In the genomic region with DNA sequence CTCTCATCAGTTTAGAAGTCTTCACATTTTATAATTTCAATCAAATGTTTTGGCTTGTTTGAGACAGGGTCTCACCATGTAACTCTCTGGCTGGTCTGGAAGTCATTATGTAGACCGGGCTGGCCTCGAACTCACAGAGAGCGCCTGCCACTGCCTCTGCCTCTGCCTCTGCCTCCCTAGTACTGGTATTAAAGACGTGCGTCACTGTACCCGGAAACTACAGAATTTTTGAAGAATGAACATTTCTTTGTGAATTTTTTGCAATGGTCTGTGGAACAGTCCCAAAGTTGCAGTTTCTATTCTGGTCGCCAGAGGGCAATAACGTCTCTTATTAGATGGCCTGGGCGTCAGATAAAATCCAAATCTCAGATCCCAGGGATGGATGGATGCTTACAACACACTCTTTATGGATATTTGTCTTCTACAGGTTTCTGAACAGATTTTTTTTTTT, we compare ENCODE assay signal across 8 mouse cellular contexts. TPM values are rescaled to one million over a fixed set of nuclear protein-coding genes. Genes with fewer than 3 reads are reported as not detected.
A peak's percentile ranks its signal among the peaks of the same experiment; 100 is the strongest.
DNase-seq lines count a peak whose midpoint lies in the region; ATAC-seq and TF ChIP-seq lines count a peak whose summit lies in the region.

No protein-coding gene starts in this region.

- ATAC-seq in forebrain, embryonic 12.5 days (ENCODE audit: low FRiP score) = peak; percentile 21; the same call in 1 of the 2 replicates
- no peak for ATAC-seq in megakaryocyte-erythroid progenitor cell, adult 5-6 weeks (replicated peaks; ENCODE audit: low FRiP score, low TSS enrichment, poor library complexity, severe bottlenecking)

- H3K9me3 ChIP-seq in MEL (replicated peaks; ENCODE audit: insufficient read depth, low read length) = no peaks in the 10 kb centered on the region
- no peaks in the 10 kb centered on the region for H3K9me3 ChIP-seq in forebrain, embryonic 12.5 days
- no peaks in the 10 kb centered on the region for H3K9me3 ChIP-seq in hindbrain, embryonic 10.5 days

- TF ChIP-seq RAD21 in MEL (IDR thresholded peaks at IDR 0.05; ENCODE audit: low read depth, low read length) = peak; percentile 82

- TF ChIP-seq EP300 in MEL (IDR thresholded peaks at IDR 0.05; ENCODE audit: low read depth in 1 of 2, low read length in 2 of 2) = no peak

- no peaks in the 10 kb centered on the region for H3K27me3 ChIP-seq in MEL (ENCODE audit: control insufficient read depth in 1 of 2, insufficient read depth in 2 of 2, low read length in 2 of 2)
- peaks cover 11% of the 10 kb centered on the region for H3K27me3 ChIP-seq in forebrain, embryonic 12.5 days
- peaks cover 14% of the 10 kb centered on the region for H3K27me3 ChIP-seq in hindbrain, embryonic 10.5 days (ENCODE audit: insufficient read depth, poor library complexity, severe bottlenecking)

- peak overlapping the region; percentile 63 for H3K27ac ChIP-seq in MEL (ENCODE audit: control insufficient read depth, low read depth, low read length)
- peak overlapping the region; percentile 85 for H3K27ac ChIP-seq in brown adipose tissue, adult 24 weeks (replicated peaks; ENCODE audit: low read depth, low read length)
- peak overlapping the region; percentile 94 for H3K27ac ChIP-seq in forebrain, embryonic 12.5 days
- peak overlapping the region; percentile 95 for H3K27ac ChIP-seq in hindbrain, embryonic 10.5 days

- TF ChIP-seq CTCF in MEL (IDR thresholded peaks at IDR 0.05 in 2 of 3, conservative IDR thresholded peaks at IDR 0.05 in 1 of 3; ENCODE audit: control insufficient read depth in 1 of 3, insufficient read depth in 1 of 3, low read depth in 2 of 3, low read length in 3 of 3, poor library complexity in 1 of 3, severe bottlenecking in 1 of 3) = peak; percentile 29 to 83 (median 77); a peak in 5 of 6 replicates

- peaks cover 0 to 7% of the 10 kb centered on the region in 2 experiments; a peak in 2 of 4 replicates for H3K36me3 ChIP-seq in MEL (ENCODE audit: control insufficient read depth in 1 of 2, insufficient read depth in 2 of 2, low read length in 2 of 2)
- peaks cover 23% of the 10 kb centered on the region for H3K36me3 ChIP-seq in forebrain, embryonic 12.5 days (replicated peaks)
- H3K36me3 ChIP-seq in hindbrain, embryonic 10.5 days = peaks cover 33% of the 10 kb centered on the region

- H3K4me2 ChIP-seq in forebrain, embryonic 12.5 days = peak overlapping the region; percentile 80

- WGBS in forebrain, embryonic 12.5 days = under 1% methylated on average over 9 of the region's 9 CpGs
- WGBS in hindbrain, embryonic 10.5 days = under 1% methylated on average over 9 of the region's 9 CpGs

- H3K4me1 ChIP-seq in MEL (ENCODE audit: control insufficient read depth in 1 of 2, insufficient read depth in 2 of 2, low read length in 2 of 2) = peaks cover 0 to 14% of the 10 kb centered on the region in 2 experiments; a peak in 2 of 4 replicates
- peaks cover 6% of the 10 kb centered on the region; the same call in 1 of the 2 replicates for H3K4me1 ChIP-seq in brown adipose tissue, adult 24 weeks (ENCODE audit: control insufficient read depth, insufficient read depth, insufficient read length, low read length)
- peaks cover 62% of the 10 kb centered on the region for H3K4me1 ChIP-seq in forebrain, embryonic 12.5 days
- peaks cover 77% of the 10 kb centered on the region for H3K4me1 ChIP-seq in hindbrain, embryonic 10.5 days (replicated peaks)

- peaks cover 2% of the 10 kb centered on the region; the same call in 1 of the 2 replicates for H3K79me2 ChIP-seq in MEL (ENCODE audit: control insufficient read depth, insufficient read depth, low read length, poor library complexity)

- peak overlapping the region; percentile 22 to 61 for H3K4me3 ChIP-seq in MEL (ENCODE audit: control insufficient read depth in 1 of 2, insufficient read depth in 1 of 2, low read depth in 2 of 2, low read length in 2 of 2)
- peak overlapping the region; percentile 55 for H3K4me3 ChIP-seq in brown adipose tissue, adult 24 weeks (ENCODE audit: insufficient read depth, low read depth, low read length)
- H3K4me3 ChIP-seq in forebrain, embryonic 12.5 days (replicated peaks) = peak overlapping the region; percentile 81
- peak overlapping the region; percentile 74 for H3K4me3 ChIP-seq in hindbrain, embryonic 10.5 days

- H3K9ac ChIP-seq in MEL (ENCODE audit: control insufficient read depth, low read depth, low read length, poor library complexity, severe bottlenecking) = peak overlapping the region; percentile 63
- peak overlapping the region; percentile 36; the same call in 1 of the 2 replicates for H3K9ac ChIP-seq in forebrain, embryonic 12.5 days

- no peak for TF ChIP-seq POLR2A in MEL (IDR thresholded peaks at IDR 0.05; ENCODE audit: control insufficient read depth in 1 of 2, insufficient read depth in 1 of 2, low read depth in 1 of 2, low read length in 2 of 2, poor library complexity in 1 of 2)

- DNase-seq in MEL (ENCODE audit: low read depth, low spot score) = peak; percentile 89
- peak; percentile 77 for DNase-seq in hindbrain, embryonic 10.5 days (ENCODE audit: low spot score)
- peak; percentile 80 to 82 for DNase-seq in layer of hippocampus, postnatal 10 days (ENCODE audit: low spot score in 2 of 2)
- DNase-seq in lung, postnatal 10 days = peak; percentile 93
- peak; percentile 83 to 85 for DNase-seq in right cerebral cortex, adult 2 months (ENCODE audit: low spot score in 2 of 2)

TF ChIP-seq in MEL, 35 proteins besides CTCF, POLR2A, EP300 and RAD21 (continues in another document):
- peak; percentile 89 for TF ChIP-seq SMC3 (IDR thresholded peaks at IDR 0.05; ENCODE audit: low read depth, low read length)

RNA-seq across cellular contexts. Expression of a gene that starts 0.8 kb away (rescaled TPM):
- 1.1 and 1.8 TPM in 2 replicates for total RNA-seq in MEL (2012; rRNA removed)
- 1 to 10 TPM in 1 of 2 experiments, not detected in 1; 9.2 TPM for polyA plus RNA-seq in MEL (2012; ENCODE audit: insufficient read depth in 1 of 2, insufficient read length in 2 of 2, low read depth in 1 of 2, low replicate concordance in 2 of 2, missing spikeins in 1 of 2)
- polyA plus RNA-seq in brown adipose tissue, adult 24 weeks (2012; ENCODE audit: insufficient read depth, insufficient read length, missing spikeins) = 3.1 and 3.5 TPM in 2 replicates
- 67.0 and 69.7 TPM in 2 replicates for polyA plus RNA-seq in forebrain, embryonic 12.5 days (2016; fragmentation: Nextera tagmentation; extraction: Ambion mirVana)
- polyA plus RNA-seq in hindbrain, embryonic 10.5 days (2016; fragmentation: Nextera tagmentation; extraction: Ambion mirVana) = 82.4 and 93.0 TPM in 2 replicates
- 10 to 100 TPM; 13.5 to 13.6 TPM for total RNA-seq in layer of hippocampus, postnatal 10 days (2021)
- total RNA-seq in megakaryocyte-erythroid progenitor cell, adult 5-6 weeks (2014; fragmentation: Nextera tagmentation) = 4.1 and 7.7 TPM in 2 replicates
- total RNA-seq in megakaryocyte-erythroid progenitor cell, adult 5-6 weeks (2017) = 0.19 and 2.3 TPM in 2 replicates

RNA-seq across cellular contexts. Expression of a gene that starts 6.9 kb away (rescaled TPM):
- total RNA-seq in MEL (2012; rRNA removed) = 0.50 and 0.65 TPM in 2 replicates
- polyA plus RNA-seq in MEL (2012; ENCODE audit: insufficient read depth in 1 of 2, insufficient read length in 2 of 2, low read depth in 1 of 2, low replicate concordance in 2 of 2, missing spikeins in 1 of 2) = 1 to 10 TPM in 1 of 2 experiments, not detected in 1; 2.8 TPM
- polyA plus RNA-seq in brown adipose tissue, adult 24 weeks (2012; ENCODE audit: insufficient read depth, insufficient read length, missing spikeins) = 25.1 and 70.2 TPM in 2 replicates
- 5.1 and 5.5 TPM in 2 replicates for polyA plus RNA-seq in forebrain, embryonic 12.5 days (2016; fragmentation: Nextera tagmentation; extraction: Ambion mirVana)
- polyA plus RNA-seq in hindbrain, embryonic 10.5 days (2016; fragmentation: Nextera tagmentation; extraction: Ambion mirVana) = 5.3 and 5.8 TPM in 2 replicates
- 1 to 10 TPM; 3.4 to 3.9 TPM for total RNA-seq in layer of hippocampus, postnatal 10 days (2021)
- total RNA-seq in megakaryocyte-erythroid progenitor cell, adult 5-6 weeks (2014; fragmentation: Nextera tagmentation) = 13.4 and 15.3 TPM in 2 replicates
- 26.9 and 33.7 TPM in 2 replicates for total RNA-seq in megakaryocyte-erythroid progenitor cell, adult 5-6 weeks (2017)

RNA-seq across cellular contexts. Expression of a gene that starts 19.4 kb away (rescaled TPM):
- total RNA-seq in MEL (2012; rRNA removed) = 23.7 and 31.1 TPM in 2 replicates
- 10 to 100 TPM in 1 of 2 experiments, not detected in 1; 39.6 TPM for polyA plus RNA-seq in MEL (2012; ENCODE audit: insufficient read depth in 1 of 2, insufficient read length in 2 of 2, low read depth in 1 of 2, low replicate concordance in 2 of 2, missing spikeins in 1 of 2)
- 18.4 and 20.2 TPM in 2 replicates for polyA plus RNA-seq in brown adipose tissue, adult 24 weeks (2012; ENCODE audit: insufficient read depth, insufficient read length, missing spikeins)
- polyA plus RNA-seq in forebrain, embryonic 12.5 days (2016; fragmentation: Nextera tagmentation; extraction: Ambion mirVana) = 43.1 and 43.6 TPM in 2 replicates
- polyA plus RNA-seq in hindbrain, embryonic 10.5 days (2016; fragmentation: Nextera tagmentation; extraction: Ambion mirVana) = 62.9 and 65.0 TPM in 2 replicates
- total RNA-seq in layer of hippocampus, postnatal 10 days (2021) = 10 to 100 TPM; 20.5 to 20.9 TPM
- total RNA-seq in megakaryocyte-erythroid progenitor cell, adult 5-6 weeks (2014; fragmentation: Nextera tagmentation) = 22.3 and 28.9 TPM in 2 replicates
- total RNA-seq in megakaryocyte-erythroid progenitor cell, adult 5-6 weeks (2017) = 9.9 and 16.0 TPM in 2 replicates

RNA-seq across cellular contexts. Expression of a gene that starts 19.6 kb away (rescaled TPM):
- total RNA-seq in MEL (2012; rRNA removed) = 49.9 and 53.5 TPM in 2 replicates
- 100 to 1,000 TPM in 1 of 2 experiments, 10 to 100 TPM in 1; 99.9 to 645 TPM for polyA plus RNA-seq in MEL (2012; ENCODE audit: insufficient read depth in 1 of 2, insufficient read length in 2 of 2, low read depth in 1 of 2, low replicate concordance in 2 of 2, missing spikeins in 1 of 2)
- 50.4 and 62.6 TPM in 2 replicates for polyA plus RNA-seq in brown adipose tissue, adult 24 weeks (2012; ENCODE audit: insufficient read depth, insufficient read length, missing spikeins)
- 84.6 and 86.2 TPM in 2 replicates for polyA plus RNA-seq in forebrain, embryonic 12.5 days (2016; fragmentation: Nextera tagmentation; extraction: Ambion mirVana)
- polyA plus RNA-seq in hindbrain, embryonic 10.5 days (2016; fragmentation: Nextera tagmentation; extraction: Ambion mirVana) = 83.2 and 85.4 TPM in 2 replicates
- 10 to 100 TPM; 73.3 to 93.0 TPM for total RNA-seq in layer of hippocampus, postnatal 10 days (2021)
- total RNA-seq in megakaryocyte-erythroid progenitor cell, adult 5-6 weeks (2014; fragmentation: Nextera tagmentation) = 65.0 and 84.6 TPM in 2 replicates
- total RNA-seq in megakaryocyte-erythroid progenitor cell, adult 5-6 weeks (2017) = 129 and 149 TPM in 2 replicates

RNA-seq across cellular contexts. Expression of a gene that starts 22.7 kb away (rescaled TPM):
- 2,133 and 2,343 TPM in 2 replicates for total RNA-seq in MEL (2012; rRNA removed)
- 1,000 to 10,000 TPM; 1,661 to 1,740 TPM for polyA plus RNA-seq in MEL (2012; ENCODE audit: insufficient read depth in 1 of 2, insufficient read length in 2 of 2, low read depth in 1 of 2, low replicate concordance in 2 of 2, missing spikeins in 1 of 2)
- 404 and 482 TPM in 2 replicates for polyA plus RNA-seq in brown adipose tissue, adult 24 weeks (2012; ENCODE audit: insufficient read depth, insufficient read length, missing spikeins)
- polyA plus RNA-seq in forebrain, embryonic 12.5 days (2016; fragmentation: Nextera tagmentation; extraction: Ambion mirVana) = 594 and 628 TPM in 2 replicates
- polyA plus RNA-seq in hindbrain, embryonic 10.5 days (2016; fragmentation: Nextera tagmentation; extraction: Ambion mirVana) = 777 and 925 TPM in 2 replicates
- total RNA-seq in layer of hippocampus, postnatal 10 days (2021) = 100 to 1,000 TPM; 563 to 624 TPM
- 3,991 and 4,625 TPM in 2 replicates for total RNA-seq in megakaryocyte-erythroid progenitor cell, adult 5-6 weeks (2014; fragmentation: Nextera tagmentation)
- total RNA-seq in megakaryocyte-erythroid progenitor cell, adult 5-6 weeks (2017) = 881 and 1,091 TPM in 2 replicates
